Mouse (Mus musculus) layer of hippocampus, postnatal 25 days (tissue): ENCODE data around the gene Olfr1106. TPM values are rescaled to one million over a fixed set of nuclear protein-coding genes. Genes with fewer than 3 reads are reported as not detected.

Experiments
- DNase-seq, 2 experiments: peaks; one replicate each; pipeline ENCODE4 v3.0.0; 2022; ENCODE audit warnings: mixed read lengths in 2 of 2, low spot score in 1 of 2; ENCODE audit errors: extremely low spot score in 1 of 2
- total RNA-seq, 2 experiments: library from RNA; stranded (reverse); gene quantifications; 2 replicates each; pipeline ENCODE4 v1.2.3; 2021

Olfr1106 gene
- not detected for total RNA-seq

DNA sequence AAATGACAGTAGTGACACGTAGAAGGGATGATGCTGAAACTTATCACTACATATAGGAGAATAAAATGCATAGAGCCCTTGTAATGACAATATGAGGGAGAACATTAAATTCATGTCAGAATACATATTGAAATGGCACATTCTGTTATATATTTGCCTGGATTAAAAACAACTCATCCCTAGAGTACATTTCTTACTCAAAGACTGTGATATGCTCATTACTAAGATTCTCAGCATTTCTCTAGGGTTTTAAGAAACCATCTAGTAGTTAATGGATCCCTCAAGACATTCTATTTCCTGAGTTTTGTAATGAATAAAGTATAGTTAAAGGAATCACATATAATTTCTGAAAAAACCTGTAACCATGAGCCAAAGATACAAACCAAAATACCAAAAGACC, at the start of gene Olfr1106:
Gene Olfr1106 (minus strand): TSS at position 101 of the 400 bp plus-strand sequence.
- DNase-seq, result no peak

DNA sequence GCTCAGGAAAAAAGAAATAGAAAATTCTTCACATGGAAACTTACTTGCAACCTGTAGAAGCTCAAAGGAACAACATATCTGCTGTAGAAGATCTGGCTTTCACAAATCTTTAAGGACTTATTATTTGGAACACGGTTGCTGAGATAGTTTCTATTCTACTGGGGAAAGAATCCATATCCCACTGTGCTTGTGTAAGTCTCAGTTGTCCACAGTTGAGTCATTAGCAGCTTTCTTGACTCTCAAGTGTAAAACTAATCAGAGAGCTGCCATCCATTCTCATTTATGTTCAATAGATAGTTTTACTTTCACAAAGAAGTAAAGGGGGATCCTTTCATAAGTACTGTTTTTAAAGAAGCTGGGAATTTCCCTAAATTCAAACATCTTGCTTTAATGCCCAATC, 43.8 kb upstream of the Olfr1106 start, which contains the start of gene Olfr1109:
Gene Olfr1109 (minus strand): TSS at position 101 of the 400 bp plus-strand sequence.
- DNase-seq, result no peak

DNA sequence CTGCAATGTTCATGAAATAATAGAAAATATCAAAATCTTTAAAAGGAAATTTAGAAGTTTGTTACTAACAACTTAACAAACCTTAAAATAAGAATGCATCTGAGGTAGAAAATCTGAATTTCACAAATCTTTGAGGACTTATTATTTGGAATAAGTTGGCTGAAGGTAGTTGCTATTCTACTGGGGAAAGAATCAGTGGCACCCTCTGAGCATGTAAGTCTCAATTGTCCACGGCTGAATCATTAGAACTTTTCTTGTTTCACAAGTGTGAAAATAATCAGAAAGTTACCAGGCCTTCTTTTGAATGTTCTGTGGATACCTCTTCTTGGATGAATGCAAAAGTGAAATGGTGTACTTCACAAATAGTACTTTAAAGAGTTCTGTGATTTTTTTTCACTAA, 23.6 kb upstream of the Olfr1106 start, which contains the start of gene Olfr1107:
Gene Olfr1107 (minus strand): TSS at position 101 of the 400 bp plus-strand sequence.
- no peak for DNase-seq

DNA sequence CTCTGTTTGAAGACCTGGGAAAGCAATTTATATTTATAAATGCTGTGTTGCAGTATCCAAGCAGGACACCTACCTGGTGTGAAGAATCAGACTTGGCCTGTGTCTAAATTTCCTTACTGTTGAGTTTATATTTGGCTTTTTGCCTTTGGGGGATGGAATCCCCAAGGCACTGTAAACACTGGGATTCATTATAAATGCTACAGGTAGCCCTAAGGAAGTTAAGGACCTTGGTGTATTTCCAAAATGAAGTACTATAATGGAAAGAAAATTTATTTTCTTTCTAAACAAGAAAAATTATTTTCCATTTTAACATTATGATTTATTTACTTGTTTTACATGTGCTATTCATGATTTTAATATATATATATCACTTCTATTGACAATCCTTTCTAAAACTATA, 15.6 kb downstream of the Olfr1106 start, which contains the start of gene Olfr1105:
Gene Olfr1105 (minus strand): TSS at position 101 of the 400 bp plus-strand sequence.
- DNase-seq, result no peak

DNA sequence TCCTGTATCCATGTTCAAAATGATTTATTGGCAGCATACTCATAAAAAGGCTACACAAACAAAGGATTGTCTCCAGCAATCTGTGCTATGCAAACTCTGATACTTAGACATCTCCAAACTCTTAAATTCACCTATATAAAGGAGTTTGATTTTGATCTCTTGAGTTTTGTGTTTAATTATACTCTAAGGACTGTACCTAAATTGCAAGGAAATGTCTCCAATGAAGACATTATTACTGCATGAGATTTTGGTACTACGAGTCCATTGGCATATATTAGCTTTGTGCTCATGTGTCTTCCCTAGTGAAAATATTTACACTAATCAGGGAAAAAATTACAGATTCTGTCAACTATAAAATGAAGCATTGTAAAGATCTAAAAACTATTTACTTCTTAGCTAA, 25.1 kb downstream of the Olfr1106 start, which contains the start of gene Olfr1104:
Gene Olfr1104 (minus strand): TSS at position 101 of the 400 bp plus-strand sequence.
- DNase-seq, result no peak

DNA sequence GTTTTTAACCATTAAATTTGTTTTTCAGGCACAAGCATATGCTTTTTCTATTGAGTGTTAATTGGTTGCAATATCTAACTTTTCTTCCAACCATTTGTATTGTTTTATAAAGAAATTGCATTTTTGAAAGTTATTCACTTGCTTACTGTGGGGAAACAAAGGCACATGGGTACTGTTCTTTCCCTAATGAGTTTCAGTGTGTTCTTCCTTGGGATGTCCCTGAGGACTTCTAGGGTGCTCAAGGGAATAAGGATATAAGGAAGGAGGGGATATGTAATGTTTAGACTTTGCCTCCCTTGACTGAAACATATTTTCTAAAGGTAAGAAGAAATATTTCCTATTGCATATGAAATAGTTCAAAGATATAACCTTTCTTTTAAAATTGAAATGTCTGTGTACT, 54.0 kb downstream of the Olfr1106 start, which contains the start of gene Olfr1102:
Gene Olfr1102 (plus strand): TSS at position 301 of the 400 bp plus-strand sequence.
- no peak for DNase-seq

Other genes starting within 250 kb of the Olfr1106 start
- not detected for gene Olfr141, start 242.3 kb downstream of the Olfr1106 start, total RNA-seq
- gene Olfr1094, start 227.6 kb downstream of the Olfr1106 start, total RNA-seq, result not detected
- not detected for gene Olfr1095, start 200.6 kb downstream of the Olfr1106 start, total RNA-seq
- gene Gm13723, start 177.5 kb downstream of the Olfr1106 start, total RNA-seq, result not detected
- gene Olfr1097, start 160.1 kb downstream of the Olfr1106 start, total RNA-seq, result not detected
- not detected for gene Olfr1098, start 127.7 kb downstream of the Olfr1106 start, total RNA-seq
- gene Olfr1099, start 91.6 kb downstream of the Olfr1106 start, total RNA-seq, result not detected
- gene Olfr1100, start 72.3 kb downstream of the Olfr1106 start, total RNA-seq, result not detected
- not detected for gene Olfr1101, start 61.1 kb downstream of the Olfr1106 start, total RNA-seq
- not detected for gene Olfr1102, start 53.9 kb downstream of the Olfr1106 start, total RNA-seq
- not detected for gene Olfr1104, start 25.2 kb downstream of the Olfr1106 start, total RNA-seq
- gene Olfr1105, start 15.7 kb downstream of the Olfr1106 start, total RNA-seq, result not detected
- not detected for gene Olfr1107, start 23.5 kb upstream of the Olfr1106 start, total RNA-seq
- not detected for gene Olfr1109, start 43.7 kb upstream of the Olfr1106 start, total RNA-seq
- gene Olfr259, start 62.3 kb upstream of the Olfr1106 start, total RNA-seq, result not detected
- not detected for gene Olfr1110, start 88.0 kb upstream of the Olfr1106 start, total RNA-seq
- not detected for gene Olfr1111, start 100.4 kb upstream of the Olfr1106 start, total RNA-seq
- gene Olfr1112, start 135.5 kb upstream of the Olfr1106 start, total RNA-seq, result not detected
- not detected for gene Olfr1113, start 156.7 kb upstream of the Olfr1106 start, total RNA-seq
- gene Olfr1115, start 195.7 kb upstream of the Olfr1106 start, total RNA-seq, result not detected
- not detected for gene Olfr1116, start 215.3 kb upstream of the Olfr1106 start, total RNA-seq